Mouse (Mus musculus): ENCODE measurements around the gene Homer3. TPM values are rescaled to one million over a fixed set of nuclear protein-coding genes. Genes with fewer than 3 reads are reported as not detected.

Homer3 gene
- polyA plus RNA-seq (2015; fragmentation: Nextera tagmentation; extraction: Ambion mirVana) = 47.0 TPM in 2 replicates

DNA sequence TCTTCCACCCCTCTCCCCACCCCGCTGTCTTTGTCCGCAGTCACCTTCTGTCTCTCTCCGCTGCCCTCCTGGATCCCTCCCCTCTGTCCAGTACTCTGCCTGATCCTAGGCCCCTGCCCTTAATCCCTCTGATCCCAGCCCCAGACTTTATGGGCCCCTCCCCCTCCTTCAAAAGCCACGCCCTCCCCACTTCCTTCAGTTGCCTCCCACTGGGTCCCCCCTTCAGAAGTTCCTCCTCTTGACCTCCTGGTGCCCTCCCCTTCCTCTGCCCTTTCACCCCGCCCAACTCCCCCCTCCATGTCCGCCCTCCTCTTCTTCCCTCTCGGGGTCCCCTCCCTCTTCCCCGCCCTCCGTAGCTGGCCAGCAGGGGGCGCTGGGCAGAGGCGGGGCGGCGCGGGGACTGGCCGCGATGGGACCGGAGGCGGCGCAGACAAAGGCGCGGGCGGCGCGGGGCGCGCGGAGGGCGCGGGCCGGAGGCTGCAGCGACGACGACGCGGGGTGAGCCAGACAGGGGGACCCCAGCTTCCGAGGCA is at the start of gene Homer3:
Gene Homer3 (plus strand): TSS at position 225 of the 533 bp plus-strand sequence.
- peak; percentile 81 for ATAC-seq (ENCODE audit: low FRiP score)
- H3K27me3 ChIP-seq = 0 out of 2 replicates have a peak, but pooled peaks cover 4% of the 10 kb centered on the region
- H3K4me1 ChIP-seq (replicated peaks) = peaks cover 36% of the 10 kb centered on the region
- H3K4me2 ChIP-seq = peak within 1 kb of the TSS; percentile 74
- H3K9me3 ChIP-seq = no peaks in the 10 kb centered on the region
- WGBS = under 1% methylated on average over 34 of the region's 36 CpGs
- peaks cover 29% of the 10 kb centered on the region for H3K36me3 ChIP-seq
- peak within 1 kb of the TSS; percentile 75 for H3K4me3 ChIP-seq
- peak within 1 kb of the TSS; percentile 55 for H3K27ac ChIP-seq
- H3K9ac ChIP-seq = peak within 1 kb of the TSS; percentile 94

DNA sequence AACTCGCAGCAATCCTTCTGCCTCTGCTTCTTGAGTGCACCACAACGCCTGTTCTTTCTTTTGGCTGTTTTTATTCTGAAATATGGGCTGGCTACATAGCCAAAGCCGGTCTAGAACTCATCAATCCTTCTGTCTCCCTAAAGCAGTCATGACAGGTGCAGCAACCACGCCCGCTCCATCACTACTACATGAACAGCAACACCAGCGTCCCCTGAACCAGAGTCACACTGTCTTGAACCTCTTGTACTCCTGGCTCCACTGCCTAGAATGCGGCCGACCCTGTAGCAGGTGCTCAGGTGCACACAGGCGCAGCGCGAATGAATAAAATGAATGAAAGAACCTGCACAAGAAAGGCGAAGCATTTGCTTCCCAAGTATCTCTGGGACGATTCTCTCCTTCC is 49.0 kb upstream of the Homer3 start:
- H3K4me3 ChIP-seq = peak overlapping the region; percentile 83
- peak overlapping the region; percentile 83 for H3K4me2 ChIP-seq
- peak overlapping the region; percentile 96 for H3K27ac ChIP-seq
- ATAC-seq (ENCODE audit: low FRiP score) = peak; percentile 43
- H3K36me3 ChIP-seq = peaks cover 48% of the 10 kb centered on the region
- peaks cover 50% of the 10 kb centered on the region for H3K4me1 ChIP-seq (replicated peaks)
- no peaks in the 10 kb centered on the region for H3K9me3 ChIP-seq
- 5% methylated on average over 13 of the region's 13 CpGs for WGBS
- peak overlapping the region; percentile 91 for H3K9ac ChIP-seq
- H3K27me3 ChIP-seq = no peaks in the 10 kb centered on the region

DNA sequence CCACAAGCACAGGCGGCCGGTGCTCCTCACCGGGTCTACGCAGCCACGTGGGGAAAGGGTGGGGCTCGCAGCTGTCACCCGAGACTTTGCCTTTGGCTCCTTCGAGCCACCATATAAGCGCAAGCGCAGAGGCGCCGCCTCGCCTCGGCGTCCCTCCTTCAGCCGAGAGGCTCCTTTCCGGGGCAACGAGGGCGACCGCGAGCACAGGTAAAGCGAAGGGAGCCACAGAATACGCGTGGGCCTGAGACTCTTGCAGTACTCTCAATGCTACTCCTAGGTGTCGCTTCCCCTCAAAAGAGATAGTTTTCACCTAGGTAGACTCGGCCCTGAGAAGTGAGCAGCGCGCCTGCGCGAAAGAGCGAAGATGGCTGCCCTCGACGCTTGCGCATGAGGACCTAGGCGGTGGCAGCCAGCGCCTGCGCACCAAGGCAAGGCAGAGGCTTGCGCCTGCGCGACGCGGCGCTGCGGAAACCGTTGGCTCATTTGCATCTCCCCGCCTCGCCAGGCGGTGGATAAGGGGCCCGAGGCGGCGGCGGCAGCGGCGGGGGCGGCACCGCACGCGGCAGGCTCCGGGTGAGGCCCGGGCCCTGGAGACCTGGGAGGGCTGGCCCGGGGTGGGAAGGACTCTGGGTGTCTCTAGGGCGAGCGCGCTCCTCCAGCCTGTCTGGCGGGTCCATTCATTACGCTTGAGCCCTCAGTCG is 48.4 kb upstream of the Homer3 start, which contains the start of the genes Sugp2 and Armc6:
Gene Sugp2 (plus strand): TSS at position 147 of the 701 bp plus-strand sequence.
Gene Armc6 (minus strand): TSS at position 387 of the 701 bp plus-strand sequence.
- no peaks in the 10 kb centered on the region for H3K27me3 ChIP-seq
- WGBS = under 1% methylated on average over 54 of the region's 67 CpGs
- peak within 1 kb of the TSS; percentile 83 for H3K4me2 ChIP-seq
- peaks cover 48% of the 10 kb centered on the region for H3K36me3 ChIP-seq
- H3K27ac ChIP-seq = peak within 1 kb of the TSS; percentile 96
- H3K9ac ChIP-seq = peak within 1 kb of the TSS; percentile 91
- ATAC-seq (ENCODE audit: low FRiP score) = peak; percentile 97
- H3K9me3 ChIP-seq = no peaks in the 10 kb centered on the region
- H3K4me3 ChIP-seq = peak within 1 kb of the TSS; percentile 83
- H3K4me1 ChIP-seq (replicated peaks) = peaks cover 51% of the 10 kb centered on the region

DNA sequence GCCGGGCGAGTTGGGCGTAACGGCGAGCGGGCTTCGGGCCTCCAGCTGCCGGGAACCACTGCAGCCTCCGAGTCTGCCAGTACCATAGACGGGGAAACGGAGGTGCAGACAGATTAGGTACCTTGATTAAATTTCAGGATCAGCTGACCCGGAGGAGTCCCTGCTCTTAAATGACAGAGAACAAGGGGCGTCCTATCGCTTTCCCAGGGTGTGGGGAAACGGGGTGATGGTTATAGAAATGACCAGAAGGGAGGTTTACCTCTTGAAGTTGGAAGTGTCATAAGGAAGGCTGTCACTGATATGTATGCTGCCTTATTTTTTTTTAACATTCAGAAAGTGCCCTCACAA is 47.9 kb upstream of the Homer3 start:
- Histone ChIP-seq H3K9me3 (no peaks in the 10 kb centered on the region), H3K4me2 (peak overlapping the region; percentile 83), H3K4me3 (peak overlapping the region; percentile 83), H3K36me3 (peaks cover 46% of the 10 kb centered on the region), H3K9ac (peak overlapping the region; percentile 91), H3K4me1 (replicated peaks) (peaks cover 51% of the 10 kb centered on the region), H3K27me3 (no peaks in the 10 kb centered on the region), H3K27ac (peak overlapping the region; percentile 96)
- ATAC-seq (ENCODE audit: low FRiP score) = no peak; the same call in 1 of the 2 replicates
- WGBS = 0% methylated on average over 15 of the region's 15 CpGs

DNA sequence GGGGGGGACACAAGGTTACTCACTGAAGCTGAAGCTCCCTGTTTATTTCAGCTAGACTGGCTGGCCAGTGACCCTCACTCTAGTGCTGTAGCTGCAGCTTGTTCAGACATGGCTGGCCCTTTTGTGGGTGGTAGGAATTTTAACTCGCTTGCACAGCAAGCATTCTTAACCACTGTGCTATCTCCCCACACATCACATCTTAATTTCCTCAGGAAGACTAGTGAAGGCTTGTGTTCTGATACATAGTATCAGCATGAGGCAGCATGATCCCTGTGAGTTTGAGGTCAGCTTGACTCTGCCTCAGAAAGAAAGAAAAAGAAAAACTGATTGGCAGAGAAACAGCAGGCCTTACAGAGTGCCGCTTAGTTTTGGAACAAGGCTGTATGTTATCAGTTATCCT is 44.8 kb upstream of the Homer3 start:
- Histone ChIP-seq H3K9me3 (no peaks in the 10 kb centered on the region), H3K27ac (no peak overlapping the region), H3K36me3 (peaks cover 63% of the 10 kb centered on the region), H3K4me1 (replicated peaks) (peaks cover 43% of the 10 kb centered on the region), H3K9ac (no peak overlapping the region), H3K27me3 (no peaks in the 10 kb centered on the region), H3K4me2 (no peak overlapping the region), H3K4me3 (no peak overlapping the region)
- no peak for ATAC-seq (ENCODE audit: low FRiP score)
- WGBS = 91% methylated on average over 2 of the region's 2 CpGs

DNA sequence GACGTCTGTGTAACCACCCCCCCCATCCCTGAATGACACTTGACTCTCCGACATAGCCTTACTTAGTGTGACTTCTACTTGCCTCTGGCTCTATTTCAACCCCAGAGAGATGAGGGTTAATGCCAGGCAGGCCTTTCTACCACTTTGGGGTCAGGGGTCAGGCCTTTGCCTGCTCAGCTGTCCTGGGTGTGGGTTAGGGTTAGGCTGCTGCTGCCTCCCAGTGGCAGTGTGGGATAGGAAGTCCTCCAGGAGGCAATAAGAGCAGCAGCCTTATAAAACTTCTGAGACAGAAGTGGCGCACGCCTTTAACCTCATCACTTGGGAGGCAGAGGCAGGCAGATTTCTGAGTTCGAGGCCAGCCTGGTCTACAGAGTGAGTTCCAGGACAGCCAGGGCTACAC is 42.0 kb upstream of the Homer3 start:
- peaks cover 40% of the 10 kb centered on the region for H3K4me1 ChIP-seq (replicated peaks)
- no peak for ATAC-seq (ENCODE audit: low FRiP score)
- no peak overlapping the region for H3K9ac ChIP-seq
- no peak overlapping the region for H3K4me2 ChIP-seq
- no peak overlapping the region for H3K27ac ChIP-seq
- no peak overlapping the region for H3K4me3 ChIP-seq
- peaks cover 86% of the 10 kb centered on the region for H3K36me3 ChIP-seq
- H3K27me3 ChIP-seq = no peaks in the 10 kb centered on the region
- WGBS = 87% methylated on average over 5 of the region's 5 CpGs
- H3K9me3 ChIP-seq = no peaks in the 10 kb centered on the region

DNA sequence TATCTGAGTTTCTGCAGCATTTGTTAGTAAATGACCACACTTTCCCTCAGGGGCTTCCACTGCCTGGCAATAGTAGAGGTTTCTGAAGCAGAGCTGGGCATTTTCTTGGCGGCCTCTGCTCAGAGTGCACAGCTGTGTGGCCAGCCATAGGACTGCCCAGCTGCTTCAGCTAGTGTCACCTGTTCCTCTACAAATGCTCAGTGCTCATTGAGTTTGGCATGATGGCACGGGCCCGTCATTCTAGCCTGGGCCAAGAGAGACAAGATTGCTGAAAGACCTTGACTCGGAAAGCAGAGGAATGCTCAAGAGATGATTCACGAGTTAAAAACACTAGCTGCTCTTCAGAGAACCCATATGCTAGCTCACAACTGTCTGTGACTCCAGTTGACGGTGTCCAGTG is 36.0 kb upstream of the Homer3 start:
- no peak for ATAC-seq (ENCODE audit: low FRiP score)
- Histone ChIP-seq H3K4me2 (no peak overlapping the region), H3K4me3 (no peak overlapping the region), H3K27me3 (no peaks in the 10 kb centered on the region), H3K4me1 (replicated peaks) (peaks cover 23% of the 10 kb centered on the region), H3K9me3 (no peaks in the 10 kb centered on the region), H3K9ac (no peak overlapping the region), H3K36me3 (peaks cover 93% of the 10 kb centered on the region), H3K27ac (no peak overlapping the region)
- 91% methylated on average over 6 of the region's 6 CpGs for WGBS

DNA sequence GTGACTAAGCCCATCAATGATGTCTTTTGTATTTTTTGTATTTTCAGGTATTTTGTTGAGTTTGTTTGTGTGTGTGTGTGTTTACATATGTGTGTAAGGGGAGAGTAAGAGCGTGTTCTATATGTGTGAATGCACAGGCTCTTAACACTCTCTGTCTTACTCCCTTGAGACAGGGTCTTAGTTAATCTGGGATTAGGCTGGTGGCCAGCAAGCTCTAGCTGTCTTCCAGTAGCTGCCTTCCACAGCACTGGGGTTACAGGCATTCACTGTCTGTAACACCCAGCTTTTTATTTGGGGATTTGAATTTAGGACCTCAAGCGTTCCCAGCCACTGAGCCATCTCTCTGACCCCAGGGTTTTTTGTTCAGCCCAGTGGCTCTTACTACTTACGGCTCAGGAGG is 34.8 kb upstream of the Homer3 start:
- WGBS = 94% methylated on average over 3 of the region's 3 CpGs
- Histone ChIP-seq H3K4me2 (no peak overlapping the region), H3K27ac (no peak overlapping the region), H3K4me1 (replicated peaks) (peaks cover 23% of the 10 kb centered on the region), H3K27me3 (no peaks in the 10 kb centered on the region), H3K9ac (peak overlapping the region; percentile 35; the same call in 1 of the 2 replicates), H3K4me3 (no peak overlapping the region), H3K9me3 (no peaks in the 10 kb centered on the region), H3K36me3 (peaks cover 93% of the 10 kb centered on the region)
- ATAC-seq (ENCODE audit: low FRiP score) = no peak

DNA sequence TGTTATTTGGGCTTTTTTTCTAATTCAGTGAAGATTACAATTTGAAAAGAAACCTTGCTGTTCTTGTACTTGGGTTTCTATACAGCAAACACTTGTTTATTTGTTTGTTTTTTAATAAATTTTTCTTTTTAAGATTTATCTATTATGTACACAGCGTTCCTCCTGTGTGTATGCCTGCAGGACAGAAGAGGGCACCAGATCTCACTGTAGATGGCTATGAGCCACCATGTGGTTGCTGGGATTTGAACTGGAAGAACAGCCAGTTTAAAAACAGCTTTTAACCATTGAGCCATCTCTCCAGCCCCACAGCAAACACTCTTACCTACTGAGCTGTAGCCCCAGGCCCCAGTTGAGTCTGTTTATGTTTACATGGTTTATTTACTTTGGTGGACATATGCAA is 28.0 kb upstream of the Homer3 start:
- WGBS = 82% methylated on average over 1 of the region's 1 CpGs
- Histone ChIP-seq H3K9me3 (no peaks in the 10 kb centered on the region), H3K36me3 (peaks cover 100% of the 10 kb centered on the region), H3K27me3 (no peaks in the 10 kb centered on the region), H3K4me2 (no peak overlapping the region), H3K4me3 (no peak overlapping the region), H3K9ac (no peak overlapping the region), H3K27ac (no peak overlapping the region), H3K4me1 (replicated peaks) (no peaks in the 10 kb centered on the region)
- ATAC-seq (ENCODE audit: low FRiP score) = no peak

DNA sequence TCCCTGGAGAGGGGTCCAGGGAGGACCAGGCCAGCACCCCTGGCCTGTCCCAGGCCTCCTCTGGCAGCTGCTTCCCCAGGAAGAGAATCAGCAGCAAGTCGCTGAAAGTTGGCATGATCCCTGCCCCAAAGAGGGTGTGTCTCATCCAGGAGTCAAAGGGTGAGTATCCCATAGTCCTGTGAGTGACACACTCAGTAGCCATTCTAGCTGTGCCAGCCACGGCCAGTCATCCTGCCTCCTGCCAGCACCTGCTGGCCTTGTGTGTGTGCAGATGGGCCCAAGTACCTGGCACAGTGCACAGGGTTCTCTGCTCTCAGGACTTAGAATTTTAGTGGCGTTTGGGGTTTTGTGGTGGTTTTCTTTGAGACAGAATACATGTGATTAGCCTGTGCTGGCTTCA is 25.2 kb upstream of the Homer3 start:
- WGBS = 93% methylated on average over 3 of the region's 3 CpGs

DNA sequence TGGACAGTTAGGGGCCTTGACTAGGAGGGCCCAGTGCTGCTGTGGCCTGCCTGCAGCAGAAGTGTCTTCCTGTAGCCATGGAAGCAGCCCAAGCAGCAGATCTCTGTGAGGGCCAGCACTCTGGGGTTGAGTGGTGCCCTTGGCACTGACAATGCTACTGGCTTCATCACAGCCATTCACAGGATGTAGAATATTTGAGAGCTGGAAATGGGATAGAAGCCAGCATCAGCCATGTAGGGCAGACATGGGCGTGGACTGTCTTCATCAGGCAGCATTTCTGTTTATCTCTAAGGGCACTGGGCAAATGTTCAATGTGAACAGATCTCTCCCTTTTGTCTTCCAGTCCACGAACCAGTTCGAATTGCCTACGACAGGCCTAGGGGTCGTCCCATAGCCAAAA is 24.0 kb upstream of the Homer3 start:
- H3K27ac ChIP-seq = no peak overlapping the region
- WGBS = 92% methylated on average over 5 of the region's 5 CpGs

More for the DNA sequence above, 25.2 kb upstream of the Homer3 start:
- Histone ChIP-seq H3K4me3 (no peak overlapping the region), H3K4me2 (no peak overlapping the region), H3K9me3 (no peaks in the 10 kb centered on the region), H3K27ac (no peak overlapping the region), H3K9ac (no peak overlapping the region), H3K27me3 (no peaks in the 10 kb centered on the region), H3K4me1 (replicated peaks) (no peaks in the 10 kb centered on the region), H3K36me3 (peaks cover 100% of the 10 kb centered on the region)
- ATAC-seq (ENCODE audit: low FRiP score) = no peak

DNA sequence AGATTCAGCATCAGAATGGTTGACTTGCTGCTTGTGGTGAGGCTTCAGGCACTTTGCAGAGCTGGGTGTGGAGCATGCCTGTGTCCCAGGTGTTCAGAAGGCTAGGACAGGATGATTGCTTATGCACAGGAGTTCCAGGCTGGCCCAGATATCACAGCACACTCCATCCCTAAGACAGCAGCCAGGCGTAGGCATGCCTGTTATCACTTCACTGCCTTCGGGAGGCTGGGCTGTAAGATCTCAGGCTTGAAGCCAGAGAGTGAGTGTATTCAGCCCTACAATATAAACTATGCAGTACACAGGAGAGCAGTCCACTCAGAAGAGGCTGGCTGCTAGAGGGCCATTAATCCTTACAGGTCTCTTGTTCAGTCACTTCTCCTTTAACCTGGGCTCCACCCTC is 23.6 kb upstream of the Homer3 start:
- Histone ChIP-seq H3K36me3 (peaks cover 100% of the 10 kb centered on the region), H3K4me2 (no peak overlapping the region), H3K4me3 (no peak overlapping the region), H3K9me3 (no peaks in the 10 kb centered on the region), H3K9ac (no peak overlapping the region), H3K4me1 (replicated peaks) (no peaks in the 10 kb centered on the region), H3K27me3 (no peaks in the 10 kb centered on the region), H3K27ac (no peak overlapping the region)
- ATAC-seq (ENCODE audit: low FRiP score) = no peak
- 93% methylated on average over 2 of the region's 2 CpGs for WGBS

More for the DNA sequence above, 24.0 kb upstream of the Homer3 start:
- Histone ChIP-seq H3K4me1 (replicated peaks) (no peaks in the 10 kb centered on the region), H3K4me2 (no peak overlapping the region), H3K36me3 (peaks cover 100% of the 10 kb centered on the region), H3K27me3 (no peaks in the 10 kb centered on the region), H3K9ac (no peak overlapping the region; the same call in 1 of the 2 replicates), H3K4me3 (no peak overlapping the region), H3K9me3 (no peaks in the 10 kb centered on the region)
- no peak for ATAC-seq (ENCODE audit: low FRiP score)

DNA sequence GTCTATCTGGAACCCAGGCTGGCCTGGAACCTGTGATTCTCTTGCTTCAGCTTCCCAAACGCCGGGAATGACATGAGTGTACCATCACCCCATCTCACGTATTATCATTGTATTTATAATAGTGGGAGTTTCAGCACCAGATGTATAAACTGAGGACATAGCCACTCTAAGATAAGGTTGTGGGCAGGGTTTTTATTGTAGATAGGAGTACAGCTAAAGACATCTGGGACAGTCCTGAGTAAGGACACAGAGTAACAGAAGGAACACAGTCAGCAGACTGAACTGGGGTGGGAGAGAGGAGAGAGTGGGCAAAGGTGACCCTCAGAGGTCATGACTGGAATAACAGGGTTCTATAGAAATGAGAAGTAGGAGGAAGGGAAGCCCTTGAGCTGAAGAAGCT is 15.0 kb upstream of the Homer3 start:
- WGBS = 90% methylated on average over 3 of the region's 3 CpGs
- Histone ChIP-seq H3K36me3 (peaks cover 47% of the 10 kb centered on the region), H3K4me1 (replicated peaks) (no peaks in the 10 kb centered on the region), H3K27ac (no peak overlapping the region), H3K4me2 (no peak overlapping the region), H3K27me3 (no peaks in the 10 kb centered on the region), H3K4me3 (no peak overlapping the region), H3K9ac (no peak overlapping the region), H3K9me3 (no peaks in the 10 kb centered on the region)
- ATAC-seq (ENCODE audit: low FRiP score) = no peak

All from hindbrain, embryonic 13.5 days (tissue).